Mouse (Mus musculus) erythroblast, embryonic 14.5 days (primary cell): ENCODE measurements around the gene Hba-x.

Experiments used
- GATA1 ChIP-seq: IDR thresholded peaks from 2 replicates; pipeline ENCODE4 v1.6.1; 2012; ENCODE audit warnings: low read length, inconsistent platforms, mixed read lengths
- TAL1 ChIP-seq: IDR thresholded peaks from 3 replicates; pipeline ENCODE4 v1.6.1; 2012; ENCODE audit warnings: low read length, inconsistent platforms, mixed read lengths

DNA sequence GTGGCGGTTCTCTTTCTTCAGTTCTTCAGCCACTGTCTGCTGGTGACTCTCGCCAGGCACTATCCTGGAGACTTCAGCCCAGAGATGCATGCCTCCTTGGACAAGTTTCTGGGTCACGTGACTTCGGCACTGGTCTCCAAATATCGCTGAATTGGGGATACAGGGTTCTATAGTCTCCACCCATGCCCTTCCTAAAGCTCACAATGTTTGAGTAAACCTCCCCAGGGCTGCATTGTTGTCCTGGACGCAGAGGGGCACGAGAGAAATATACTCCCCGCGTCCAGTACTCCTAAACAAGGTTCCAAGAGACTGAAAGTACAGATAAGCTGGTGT, 11.3 kb downstream of the Hba-x start:
- TF ChIP-seq GATA1 (no peak), TAL1 (no peak)
